Mouse (Mus musculus): Measurements from ENCODE around the gene 1700102P08Rik. TPM values are rescaled to one million over a fixed set of nuclear protein-coding genes. Genes with fewer than 3 reads are reported as not detected.

Gene 1700102P08Rik
- polyA plus RNA-seq, 1 experiment from 2014 or later: 1.2 TPM

DNA sequence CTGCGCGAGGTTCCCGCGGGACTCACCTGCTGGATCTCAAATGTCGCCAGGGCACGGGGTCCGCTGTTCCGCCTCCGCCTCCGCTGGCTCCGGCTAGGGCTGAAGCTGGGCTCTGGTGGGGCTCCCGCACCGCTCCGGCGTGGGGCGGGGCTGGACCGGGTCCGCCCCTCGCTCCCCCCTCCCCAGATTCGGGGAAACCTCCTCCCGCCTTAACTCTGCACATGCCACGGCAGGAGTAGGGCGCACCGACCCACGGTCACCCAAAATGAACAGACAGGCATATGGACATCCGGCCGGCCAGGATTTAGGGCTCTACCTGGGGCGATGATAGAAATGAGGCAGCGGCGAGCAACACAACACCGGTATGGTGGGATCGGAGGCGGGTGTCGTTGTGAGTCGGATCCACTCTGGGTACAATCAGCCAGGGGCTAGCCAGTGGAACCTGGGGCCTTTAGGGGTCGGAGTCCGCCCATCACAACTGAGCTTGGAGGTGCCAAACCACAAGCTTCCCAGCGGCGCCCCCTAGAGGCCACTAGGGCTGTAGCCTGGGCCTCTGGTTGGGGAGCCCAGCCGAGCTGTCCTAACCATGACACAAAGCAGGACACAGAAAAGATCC, 59.8 kb downstream of the 1700102P08Rik start:
- under 1% methylated on average over 40 of the region's 40 CpGs for WGBS
- Histone ChIP-seq H3K27ac (ENCODE audit: low read depth, low read length) (peak overlapping the region; percentile 21), H3K9ac (ENCODE audit: low read length) (peak overlapping the region; percentile 75), H3K4me3 (ENCODE audit: low read depth, low read length) (peak overlapping the region; percentile 57), H3K4me1 (ENCODE audit: control insufficient read depth, insufficient read depth, low read length) (peaks cover 37% of the 10 kb centered on the region), H3K9me3 (ENCODE audit: control insufficient read depth, low read length) (no peaks in the 10 kb centered on the region), H3K27me3 (ENCODE audit: control insufficient read depth, insufficient read depth, low read length) (no peaks in the 10 kb centered on the region), H3K36me3 (ENCODE audit: control insufficient read depth, insufficient read depth, low read length) (no peaks in the 10 kb centered on the region), H3K4me2 (peak overlapping the region; percentile 94)
- ATAC-seq (ENCODE audit: low FRiP score) (peak; percentile 76), DNase-seq (ENCODE audit: low spot score, missing footprints) (peak; percentile 99)

GRCm38 (mm10) chr9:108452911-108453310, 60.3 kb downstream of the 1700102P08Rik start:
- Histone ChIP-seq H3K9ac (ENCODE audit: low read length) (peak overlapping the region; percentile 75), H3K9me3 (ENCODE audit: control insufficient read depth, low read length) (no peaks in the 10 kb centered on the region), H3K4me2 (peak overlapping the region; percentile 94), H3K4me3 (ENCODE audit: low read depth, low read length) (peak overlapping the region; percentile 57; the same call in 1 of the 2 replicates), H3K27me3 (ENCODE audit: control insufficient read depth, insufficient read depth, low read length) (no peaks in the 10 kb centered on the region), H3K36me3 (ENCODE audit: control insufficient read depth, insufficient read depth, low read length) (no peaks in the 10 kb centered on the region), H3K27ac (ENCODE audit: low read depth, low read length) (no peak overlapping the region; the same call in 1 of the 2 replicates), H3K4me1 (ENCODE audit: control insufficient read depth, insufficient read depth, low read length) (peaks cover 37% of the 10 kb centered on the region)
- ATAC-seq (ENCODE audit: low FRiP score) (peak; percentile 2; the same call in 1 of the 2 replicates), DNase-seq (ENCODE audit: low spot score, missing footprints) (no peak)
- WGBS: 56% methylated on average over 6 of the region's 6 CpGs

- no peak overlapping the region for H3K4me3 ChIP-seq (ENCODE audit: low read depth, low read length)
- H3K9ac ChIP-seq (ENCODE audit: low read length): no peak overlapping the region; the same call in 1 of the 2 replicates
- no peaks in the 10 kb centered on the region for H3K9me3 ChIP-seq (ENCODE audit: control insufficient read depth, low read length)
- H3K27me3 ChIP-seq (ENCODE audit: control insufficient read depth, insufficient read depth, low read length): no peaks in the 10 kb centered on the region
- no peaks in the 10 kb centered on the region for H3K36me3 ChIP-seq (ENCODE audit: control insufficient read depth, insufficient read depth, low read length)
- DNase-seq (ENCODE audit: low spot score, missing footprints) (peak; percentile 82), ATAC-seq (ENCODE audit: low FRiP score) (no peak)
- H3K27ac ChIP-seq (ENCODE audit: low read depth, low read length): no peak overlapping the region
- H3K4me1 ChIP-seq (ENCODE audit: control insufficient read depth, insufficient read depth, low read length): peaks cover 37% of the 10 kb centered on the region
- 85% methylated on average over 4 of the region's 4 CpGs for WGBS
- H3K4me2 ChIP-seq: no peak overlapping the region
Observed at GRCm38 (mm10) chr9:108453458-108453857, 60.9 kb downstream of the 1700102P08Rik start.

GRCm38 (mm10) chr9:108454429-108454828, 61.8 kb downstream of the 1700102P08Rik start:
- H3K9ac ChIP-seq (ENCODE audit: low read length): no peak overlapping the region
- ATAC-seq (ENCODE audit: low FRiP score): no peak

DNA sequence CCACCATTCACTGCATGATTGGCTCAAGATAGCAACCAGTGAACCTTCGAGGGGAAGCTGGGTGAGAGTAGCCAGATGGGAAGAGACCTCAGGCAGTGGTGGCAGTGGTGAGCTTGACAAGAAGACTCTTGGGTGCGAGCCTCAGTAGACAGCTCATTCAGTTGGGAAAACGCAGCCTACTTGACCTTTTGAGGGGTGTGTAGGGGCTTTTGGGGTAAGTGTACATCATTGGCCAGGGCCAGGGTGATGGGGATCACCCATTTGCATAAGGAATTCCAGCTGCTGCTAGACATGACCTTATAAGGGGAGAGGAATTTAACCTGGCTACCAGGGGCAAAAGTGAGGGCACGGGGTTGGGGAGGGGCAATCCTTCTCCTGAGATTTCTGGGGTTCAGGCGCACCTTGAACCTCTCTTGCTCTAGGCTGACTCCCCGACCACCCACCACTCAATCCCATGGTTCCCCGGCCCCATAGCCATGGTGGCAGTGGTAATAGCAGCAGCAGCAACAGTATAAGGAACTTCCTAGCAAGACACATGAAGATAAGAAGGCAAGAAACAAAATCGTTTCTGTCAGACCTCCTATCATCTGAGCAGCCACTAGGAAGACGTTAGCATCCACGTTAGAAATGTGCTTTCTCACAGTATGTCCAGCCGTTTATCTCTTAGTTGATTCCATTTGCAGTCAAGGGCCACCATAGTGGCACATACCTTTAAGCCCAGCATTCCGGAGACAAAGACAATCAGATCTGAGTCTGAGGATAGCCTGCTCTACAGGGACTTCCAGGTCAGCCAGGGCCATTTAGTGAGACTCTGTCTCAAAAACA, 63.4 kb downstream of the 1700102P08Rik start:
- Histone ChIP-seq H3K27ac (ENCODE audit: low read depth, low read length) (no peak overlapping the region), H3K4me2 (no peak overlapping the region), H3K36me3 (ENCODE audit: control insufficient read depth, insufficient read depth, low read length) (no peaks in the 10 kb centered on the region), H3K4me3 (ENCODE audit: low read depth, low read length) (no peak overlapping the region), H3K27me3 (ENCODE audit: control insufficient read depth, insufficient read depth, low read length) (no peaks in the 10 kb centered on the region), H3K4me1 (ENCODE audit: control insufficient read depth, insufficient read depth, low read length) (peaks cover 13% of the 10 kb centered on the region), H3K9ac (ENCODE audit: low read length) (no peak overlapping the region), H3K9me3 (ENCODE audit: control insufficient read depth, low read length) (no peaks in the 10 kb centered on the region)
- peak; percentile 28 for DNase-seq (ENCODE audit: low spot score, missing footprints)
- no peak for ATAC-seq (ENCODE audit: low FRiP score)
- WGBS: 77% methylated on average over 12 of the region's 12 CpGs

More at GRCm38 (mm10) chr9:108454429-108454828, 61.8 kb downstream of the 1700102P08Rik start:
- Histone ChIP-seq H3K36me3 (ENCODE audit: control insufficient read depth, insufficient read depth, low read length) (no peaks in the 10 kb centered on the region), H3K9me3 (ENCODE audit: control insufficient read depth, low read length) (no peaks in the 10 kb centered on the region), H3K27ac (ENCODE audit: low read depth, low read length) (no peak overlapping the region), H3K27me3 (ENCODE audit: control insufficient read depth, insufficient read depth, low read length) (no peaks in the 10 kb centered on the region), H3K4me2 (no peak overlapping the region), H3K4me3 (ENCODE audit: low read depth, low read length) (no peak overlapping the region), H3K4me1 (ENCODE audit: control insufficient read depth, insufficient read depth, low read length) (peaks cover 27% of the 10 kb centered on the region)
- WGBS: 86% methylated on average over 6 of the region's 6 CpGs
- no peak for DNase-seq (ENCODE audit: low spot score, missing footprints)

GRCm38 (mm10) chr9:108456953-108457352, 64.3 kb downstream of the 1700102P08Rik start:
- H3K36me3 ChIP-seq (ENCODE audit: control insufficient read depth, insufficient read depth, low read length): no peaks in the 10 kb centered on the region
- DNase-seq (ENCODE audit: low spot score, missing footprints) (peak; percentile 73), ATAC-seq (ENCODE audit: low FRiP score) (no peak)
- H3K4me1 ChIP-seq (ENCODE audit: control insufficient read depth, insufficient read depth, low read length): peaks cover 13% of the 10 kb centered on the region
- no peak overlapping the region for H3K4me2 ChIP-seq
- H3K27ac ChIP-seq (ENCODE audit: low read depth, low read length): no peak overlapping the region
- H3K4me3 ChIP-seq (ENCODE audit: low read depth, low read length): no peak overlapping the region
- no peaks in the 10 kb centered on the region for H3K27me3 ChIP-seq (ENCODE audit: control insufficient read depth, insufficient read depth, low read length)
- no peaks in the 10 kb centered on the region for H3K9me3 ChIP-seq (ENCODE audit: control insufficient read depth, low read length)
- no peak overlapping the region for H3K9ac ChIP-seq (ENCODE audit: low read length)
- 90% methylated on average over 10 of the region's 10 CpGs for WGBS

DNA sequence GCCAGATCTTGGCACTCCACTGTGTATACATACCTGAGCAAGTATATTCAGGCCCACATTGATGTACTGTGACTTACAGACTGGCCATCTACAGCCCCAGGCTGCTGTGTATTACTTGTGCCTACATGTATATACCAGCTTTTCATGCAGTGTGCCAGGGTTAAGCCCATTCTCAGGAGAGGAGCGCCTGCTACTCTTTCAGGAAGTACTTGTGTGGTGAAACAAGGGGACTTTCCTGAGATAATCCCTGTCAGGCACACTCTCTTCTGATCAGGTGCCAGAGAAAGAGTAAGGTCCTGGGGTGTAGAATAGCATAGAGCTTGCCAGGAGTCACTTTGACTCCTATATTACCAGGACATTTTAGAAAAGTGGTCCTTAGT, 67.3 kb downstream of the 1700102P08Rik start:
- DNase-seq (ENCODE audit: low spot score, missing footprints) (no peak), ATAC-seq (ENCODE audit: low FRiP score) (peak; percentile 35; the same call in 1 of the 2 replicates)
- Histone ChIP-seq H3K27me3 (ENCODE audit: control insufficient read depth, insufficient read depth, low read length) (no peaks in the 10 kb centered on the region), H3K27ac (ENCODE audit: low read depth, low read length) (no peak overlapping the region), H3K4me1 (ENCODE audit: control insufficient read depth, insufficient read depth, low read length) (peaks cover 11% of the 10 kb centered on the region), H3K9me3 (ENCODE audit: control insufficient read depth, low read length) (no peaks in the 10 kb centered on the region), H3K36me3 (ENCODE audit: control insufficient read depth, insufficient read depth, low read length) (peaks cover 16% of the 10 kb centered on the region; the same call in 1 of the 2 replicates), H3K9ac (ENCODE audit: low read length) (no peak overlapping the region; the same call in 1 of the 2 replicates), H3K4me3 (ENCODE audit: low read depth, low read length) (peak overlapping the region; percentile 69), H3K4me2 (peak overlapping the region; percentile 87; the same call in 1 of the 2 replicates)
- 81% methylated on average over 1 of the region's 1 CpGs for WGBS

Data from midbrain, embryonic 11.5 days (tissue).